Mouse (Mus musculus): Measurements from ENCODE around the gene Pitpnc1.
A peak's percentile ranks its signal among the peaks of the same experiment; 100 is the strongest.
"Not testable (repeated sequence)": the region's sequence is repeated elsewhere in the genome, so short reads cannot be mapped to it uniquely, and the experiment has no call there.

The Pitpnc1 gene

GRCm38 (mm10) chr11:107470521-107471041 is at the start of gene Pitpnc1:
Pitpnc1 (minus strand) TSS chr11:107470699.
- DNase-seq (ENCODE audit: low read depth, low spot score): peak; percentile 88

- DNase-seq (ENCODE audit: low read depth, low spot score): no peak
Observed at GRCm38 (mm10) chr11:107518645-107519429, 48.3 kb upstream of the Pitpnc1 start.

GRCm38 (mm10) chr11:107516387-107516786 is 45.9 kb upstream of the Pitpnc1 start:
- DNase-seq (ENCODE audit: low read depth, low spot score): no peak

GRCm38 (mm10) chr11:107513047-107513446 is 42.5 kb upstream of the Pitpnc1 start:
- no peak for DNase-seq (ENCODE audit: low read depth, low spot score)

- DNase-seq (ENCODE audit: low read depth, low spot score): peak; percentile 80
Observed at GRCm38 (mm10) chr11:107511954-107512353, 41.5 kb upstream of the Pitpnc1 start.

GRCm38 (mm10) chr11:107510362-107511269 is 40.1 kb upstream of the Pitpnc1 start:
- peak; percentile 18 for DNase-seq (ENCODE audit: low read depth, low spot score)

- DNase-seq (ENCODE audit: low read depth, low spot score): peak; percentile 32
Observed at GRCm38 (mm10) chr11:107509631-107510338, 39.3 kb upstream of the Pitpnc1 start.

GRCm38 (mm10) chr11:107506260-107506659 is 35.8 kb upstream of the Pitpnc1 start:
- DNase-seq (ENCODE audit: low read depth, low spot score): peak; percentile 56

- not testable (repeated sequence) for DNase-seq (ENCODE audit: low read depth, low spot score)
Observed at GRCm38 (mm10) chr11:107504364-107504763, 33.9 kb upstream of the Pitpnc1 start.

- DNase-seq (ENCODE audit: low read depth, low spot score): no peak
Observed at GRCm38 (mm10) chr11:107502801-107503200, 32.3 kb upstream of the Pitpnc1 start.

- DNase-seq (ENCODE audit: low read depth, low spot score): no peak
Observed at GRCm38 (mm10) chr11:107484341-107484740, 13.8 kb upstream of the Pitpnc1 start.

- DNase-seq (ENCODE audit: low read depth, low spot score): no peak
Observed at GRCm38 (mm10) chr11:107479862-107480203, 9.3 kb upstream of the Pitpnc1 start.

- DNase-seq (ENCODE audit: low read depth, low spot score): peak; percentile 90
Observed at GRCm38 (mm10) chr11:107479053-107479861, 8.8 kb upstream of the Pitpnc1 start, which contains the start of gene Psmd12. Psmd12 (plus strand) TSS chr11:107479484.

GRCm38 (mm10) chr11:107473137-107473820 is 2.8 kb upstream of the Pitpnc1 start:
- peak; percentile 95 for DNase-seq (ENCODE audit: low read depth, low spot score)

- DNase-seq (ENCODE audit: low read depth, low spot score): no peak
Observed at GRCm38 (mm10) chr11:107472304-107472703, 1.8 kb upstream of the Pitpnc1 start.

GRCm38 (mm10) chr11:107471071-107471720 is 697 bp upstream of the Pitpnc1 start:
- peak; percentile 88 for DNase-seq (ENCODE audit: low read depth, low spot score)

GRCm38 (mm10) chr11:107469523-107470371 is 752 bp downstream of the Pitpnc1 start:
- peak; percentile 53 for DNase-seq (ENCODE audit: low read depth, low spot score)

GRCm38 (mm10) chr11:107469031-107469522 is 1.4 kb downstream of the Pitpnc1 start:
- DNase-seq (ENCODE audit: low read depth, low spot score): peak; percentile 60

Measured in 3T3-L1 (cell line).